15 mouse cellular contexts compared by ENCODE assay signal in genomic region chr9:16014115-16014514, GRCm38 (mm10).
DNase-seq lines count a peak whose midpoint lies in the region; ATAC-seq lines count a peak whose summit lies in the region.
"Had no signal": no experiment of that assay in that cellular context is flagged by ENCODE, and none has a peak within 500 bp of the region (broad histone marks: within the 10 kb centered on the region; RNA-seq: fewer than 3 reads in every experiment).

No protein-coding gene starts in this region.

- WGBS in midbrain, embryonic 16.5 days = 11% methylated on average over 2 of the region's 2 CpGs
- 10% methylated on average over 2 of the region's 2 CpGs for WGBS in midbrain, embryonic 11.5 days
- 5% methylated on average over 2 of the region's 2 CpGs for WGBS in forebrain, embryonic 16.5 days

- no peak overlapping the region for H3K4me3 ChIP-seq in midbrain, embryonic 16.5 days (ENCODE audit: low read depth, low read length)
- H3K4me3 ChIP-seq in midbrain, embryonic 11.5 days (ENCODE audit: low read depth, low read length) = no peak overlapping the region
- no peak overlapping the region for H3K4me3 ChIP-seq in forebrain, embryonic 16.5 days (replicated peaks; ENCODE audit: low read length)
- H3K4me3 ChIP-seq: heart, embryonic 15.5 days; limb, embryonic 15.5 days; neural tube, embryonic 12.5 days had no signal

- H3K9me3 ChIP-seq in midbrain, embryonic 16.5 days (replicated peaks; ENCODE audit: control insufficient read depth, low read length, poor library complexity, severe bottlenecking) = 0 out of 2 replicates have a peak, but pooled peaks cover 1% of the 10 kb centered on the region
- no peaks in the 10 kb centered on the region for H3K9me3 ChIP-seq in midbrain, embryonic 11.5 days (ENCODE audit: control insufficient read depth, low read length)
- no peaks in the 10 kb centered on the region; the same call in 1 of the 2 replicates for H3K9me3 ChIP-seq in forebrain, embryonic 16.5 days (ENCODE audit: control insufficient read depth, low read length)
- H3K9me3 ChIP-seq: heart, embryonic 15.5 days; limb, embryonic 15.5 days; neural tube, embryonic 12.5 days had no signal

- no peak overlapping the region for H3K27ac ChIP-seq in midbrain, embryonic 16.5 days (ENCODE audit: low read length)
- H3K27ac ChIP-seq in midbrain, embryonic 11.5 days (ENCODE audit: low read depth, low read length) = no peak overlapping the region
- H3K27ac ChIP-seq in forebrain, embryonic 16.5 days (ENCODE audit: low read length) = no peak overlapping the region
- H3K27ac ChIP-seq: heart, embryonic 15.5 days; limb, embryonic 15.5 days; neural tube, embryonic 12.5 days had no signal

- H3K27me3 ChIP-seq in midbrain, embryonic 16.5 days (ENCODE audit: control insufficient read depth, insufficient read depth, low read depth, low read length) = no peaks in the 10 kb centered on the region
- no peaks in the 10 kb centered on the region for H3K27me3 ChIP-seq in midbrain, embryonic 11.5 days (ENCODE audit: control insufficient read depth, insufficient read depth, low read length)
- no peaks in the 10 kb centered on the region for H3K27me3 ChIP-seq in forebrain, embryonic 16.5 days (replicated peaks; ENCODE audit: control insufficient read depth, insufficient read depth, low read length)
- H3K27me3 ChIP-seq: heart, embryonic 15.5 days; limb, embryonic 15.5 days; neural tube, embryonic 12.5 days had no signal

- no peak overlapping the region for H3K9ac ChIP-seq in midbrain, embryonic 16.5 days (ENCODE audit: low read depth, low read length)
- H3K9ac ChIP-seq in midbrain, embryonic 11.5 days (ENCODE audit: low read length) = no peak overlapping the region
- H3K9ac ChIP-seq in forebrain, embryonic 16.5 days (replicated peaks; ENCODE audit: low read depth, low read length) = no peak overlapping the region
- H3K9ac ChIP-seq: heart, embryonic 15.5 days; limb, embryonic 15.5 days; lung, embryonic 14.5 days; neural tube, embryonic 12.5 days had no signal

- ATAC-seq in frontal cortex, adult (ENCODE audit: low TSS enrichment) = peak; percentile 53; the same call in 1 of the 2 replicates
- ATAC-seq in midbrain, embryonic 16.5 days = peak; percentile 45; the same call in 1 of the 2 replicates
- ATAC-seq in midbrain, embryonic 11.5 days (ENCODE audit: low FRiP score) = no peak
- ATAC-seq in forebrain, embryonic 16.5 days = peak; percentile 90
- ATAC-seq: inflammation-experienced regulatory T-cells, adult 6 months had no signal

- no peaks in the 10 kb centered on the region for H3K36me3 ChIP-seq in midbrain, embryonic 16.5 days (ENCODE audit: control insufficient read depth, insufficient read depth, low read length)
- no peaks in the 10 kb centered on the region for H3K36me3 ChIP-seq in midbrain, embryonic 11.5 days (ENCODE audit: control insufficient read depth, insufficient read depth, low read length)
- no peaks in the 10 kb centered on the region for H3K36me3 ChIP-seq in forebrain, embryonic 16.5 days (ENCODE audit: control insufficient read depth, insufficient read depth)
- H3K36me3 ChIP-seq: heart, embryonic 15.5 days; limb, embryonic 15.5 days had no signal

- DNase-seq in frontal cortex, postnatal 14 days (ENCODE audit: low spot score in 2 of 2) = no peak
- no peak for DNase-seq in midbrain, embryonic 11.5 days (ENCODE audit: low spot score, missing footprints)
- peak; percentile 80 for DNase-seq in ZHBTc4 (ENCODE audit: low read depth, low spot score)
- DNase-seq in adrenal gland, postnatal 14 days = no peak
- DNase-seq in cerebellum, postnatal 14 days = no peak
- DNase-seq: B cell, adult 2 months; kidney, postnatal 14 days; lung, embryonic 14.5 days had no signal

- no peak overlapping the region for H3K4me2 ChIP-seq in midbrain, embryonic 16.5 days (ENCODE audit: low read length)
- no peak overlapping the region for H3K4me2 ChIP-seq in midbrain, embryonic 11.5 days
- no peak overlapping the region for H3K4me2 ChIP-seq in forebrain, embryonic 16.5 days (ENCODE audit: low read length)
- H3K4me2 ChIP-seq: heart, embryonic 15.5 days; limb, embryonic 15.5 days; lung, embryonic 14.5 days; neural tube, embryonic 12.5 days had no signal

- H3K4me1 ChIP-seq in midbrain, embryonic 16.5 days (ENCODE audit: control insufficient read depth, insufficient read depth, low read length) = no peaks in the 10 kb centered on the region
- H3K4me1 ChIP-seq in midbrain, embryonic 11.5 days (ENCODE audit: control insufficient read depth, insufficient read depth, low read length) = no peaks in the 10 kb centered on the region
- peaks cover 4% of the 10 kb centered on the region; the same call in 1 of the 2 replicates for H3K4me1 ChIP-seq in forebrain, embryonic 16.5 days (replicated peaks; ENCODE audit: control insufficient read depth, insufficient read depth, low read length)
- H3K4me1 ChIP-seq: heart, embryonic 15.5 days; limb, embryonic 15.5 days; neural tube, embryonic 12.5 days had no signal
